Mouse (Mus musculus): Measurements from ENCODE around the gene Slc9a4. TPM values are rescaled to one million over a fixed set of nuclear protein-coding genes. Genes with fewer than 3 reads are reported as not detected.
A peak's percentile ranks its signal among the peaks of the same experiment; 100 is the strongest.

The Slc9a4 gene
- total and polyA plus RNA-seq, 2 experiments from 2014 or later: 0.58 TPM; not detected in 1

- Histone ChIP-seq H3K9ac (replicated peaks; ENCODE audit: low read length) (no peak overlapping the region), H3K4me3 (ENCODE audit: low read length) (no peak overlapping the region), H3K36me3 (ENCODE audit: insufficient read depth, low read length) (no peaks in the 10 kb centered on the region), H3K9me3 (ENCODE audit: low read length) (no peaks in the 10 kb centered on the region), H3K27ac (no peak overlapping the region), H3K4me1 (ENCODE audit: insufficient read depth, low read length) (no peaks in the 10 kb centered on the region), H3K27me3 (ENCODE audit: insufficient read depth, low read length) (no peaks in the 10 kb centered on the region), H3K4me2 (ENCODE audit: low read depth, low read length) (no peak overlapping the region)
- TF ChIP-seq CTCF (IDR thresholded peaks at IDR 0.05; ENCODE audit: low read depth): no peak
- DNase-seq (ENCODE audit: low spot score) (no peak), ATAC-seq (no peak)
- 44% methylated on average over 4 of the region's 4 CpGs for WGBS
Observed at GRCm38 (mm10) chr1:40634608-40635007, 54.7 kb downstream of the Slc9a4 start.

GRCm38 (mm10) chr1:40648234-40648633 is 68.4 kb downstream of the Slc9a4 start:
- H3K27ac ChIP-seq: no peak overlapping the region
- H3K4me3 ChIP-seq (ENCODE audit: low read length): no peak overlapping the region
- TF ChIP-seq CTCF (IDR thresholded peaks at IDR 0.05; ENCODE audit: low read depth): no peak
- DNase-seq (ENCODE audit: low spot score) (no peak), ATAC-seq (no peak)
- no peaks in the 10 kb centered on the region for H3K4me1 ChIP-seq (ENCODE audit: insufficient read depth, low read length)
- no peaks in the 10 kb centered on the region for H3K27me3 ChIP-seq (ENCODE audit: insufficient read depth, low read length)
- 65% methylated on average over 2 of the region's 2 CpGs for WGBS
- no peaks in the 10 kb centered on the region for H3K9me3 ChIP-seq (ENCODE audit: low read length)
- H3K9ac ChIP-seq (replicated peaks; ENCODE audit: low read length): no peak overlapping the region
- no peaks in the 10 kb centered on the region for H3K36me3 ChIP-seq (ENCODE audit: insufficient read depth, low read length)
- no peak overlapping the region for H3K4me2 ChIP-seq (ENCODE audit: low read depth, low read length)

DNA sequence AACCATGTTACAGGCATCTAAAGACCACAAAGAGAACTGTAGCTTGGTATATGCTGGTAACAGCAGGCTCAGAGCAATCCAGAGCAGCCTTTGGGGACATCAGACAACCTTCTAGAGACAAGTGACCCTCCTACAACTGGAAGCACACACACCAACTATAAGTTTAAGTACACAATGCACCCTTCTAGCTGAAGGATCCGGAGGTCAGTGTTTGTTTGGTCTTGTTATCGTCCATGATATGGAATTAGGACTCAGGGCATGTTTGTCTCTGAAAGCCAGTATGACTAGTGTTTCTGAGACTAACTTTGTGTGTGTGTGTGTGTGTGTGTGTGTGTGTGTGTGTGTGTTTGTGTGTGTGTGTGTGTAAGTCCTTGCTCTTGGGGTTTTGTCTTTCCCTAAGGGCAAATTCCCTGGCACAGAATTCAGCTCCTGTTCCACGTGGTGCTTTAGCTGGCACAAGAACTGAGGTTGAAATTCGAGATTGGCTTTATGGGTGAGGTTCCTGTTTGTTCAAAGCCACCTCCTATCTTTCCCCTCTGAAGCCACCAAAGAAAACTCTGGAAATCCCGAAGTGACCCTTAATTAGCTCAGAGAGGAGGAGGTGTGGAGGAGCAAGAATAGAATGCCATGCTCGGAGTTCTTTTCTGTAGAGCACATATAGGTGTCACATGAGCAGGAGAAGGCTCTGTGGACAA is 71.1 kb downstream of the Slc9a4 start:
- H3K4me1 ChIP-seq (ENCODE audit: insufficient read depth, low read length): no peaks in the 10 kb centered on the region
- H3K4me2 ChIP-seq (ENCODE audit: low read depth, low read length): no peak overlapping the region
- DNase-seq (ENCODE audit: low spot score) (no peak), ATAC-seq (no peak)
- no peaks in the 10 kb centered on the region for H3K27me3 ChIP-seq (ENCODE audit: insufficient read depth, low read length)
- 81% methylated on average over 6 of the region's 6 CpGs for WGBS
- no peak overlapping the region for H3K9ac ChIP-seq (replicated peaks; ENCODE audit: low read length)
- no peak overlapping the region for H3K27ac ChIP-seq
- no peaks in the 10 kb centered on the region for H3K36me3 ChIP-seq (ENCODE audit: insufficient read depth, low read length)
- H3K9me3 ChIP-seq (ENCODE audit: low read length): no peaks in the 10 kb centered on the region
- H3K4me3 ChIP-seq (ENCODE audit: low read length): no peak overlapping the region
- TF ChIP-seq CTCF (IDR thresholded peaks at IDR 0.05; ENCODE audit: low read depth): no peak

- no peaks in the 10 kb centered on the region for H3K27me3 ChIP-seq (ENCODE audit: insufficient read depth, low read length)
- no peak overlapping the region for H3K4me2 ChIP-seq (ENCODE audit: low read depth, low read length)
- H3K9ac ChIP-seq (replicated peaks; ENCODE audit: low read length): no peak overlapping the region
- ATAC-seq (no peak), DNase-seq (ENCODE audit: low spot score) (no peak)
- H3K9me3 ChIP-seq (ENCODE audit: low read length): no peaks in the 10 kb centered on the region
- WGBS: 86% methylated on average over 4 of the region's 4 CpGs
- no peaks in the 10 kb centered on the region for H3K36me3 ChIP-seq (ENCODE audit: insufficient read depth, low read length)
- TF ChIP-seq CTCF (IDR thresholded peaks at IDR 0.05; ENCODE audit: low read depth): no peak
- no peaks in the 10 kb centered on the region for H3K4me1 ChIP-seq (ENCODE audit: insufficient read depth, low read length)
- H3K27ac ChIP-seq: no peak overlapping the region
- H3K4me3 ChIP-seq (ENCODE audit: low read length): no peak overlapping the region
Observed at GRCm38 (mm10) chr1:40657035-40657434, 77.2 kb downstream of the Slc9a4 start.

- peak; percentile 73 for TF ChIP-seq CTCF (IDR thresholded peaks at IDR 0.05; ENCODE audit: low read depth)
Observed at GRCm38 (mm10) chr1:40657978-40658496, 78.2 kb downstream of the Slc9a4 start.

DNA sequence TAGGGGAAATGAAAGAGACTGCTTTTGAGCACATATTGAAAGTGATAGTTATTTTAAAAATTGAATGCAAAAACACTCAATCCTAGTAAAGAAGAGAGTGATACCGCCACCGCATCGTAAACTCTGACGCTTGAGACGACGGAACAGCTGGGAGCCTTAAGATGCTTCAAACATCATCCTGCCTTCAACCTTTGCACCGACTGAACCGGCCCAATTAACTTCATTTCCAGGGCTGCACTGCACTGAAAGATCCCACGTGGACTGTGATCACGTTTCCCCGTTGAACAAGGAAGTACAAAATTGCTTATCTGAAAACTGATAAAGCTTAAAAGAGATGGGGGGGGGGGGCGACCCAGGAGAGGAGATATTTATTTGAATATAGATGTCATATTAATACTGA is 79.1 kb downstream of the Slc9a4 start:
- Histone ChIP-seq H3K9me3 (ENCODE audit: low read length) (no peaks in the 10 kb centered on the region), H3K36me3 (ENCODE audit: insufficient read depth, low read length) (no peaks in the 10 kb centered on the region), H3K4me1 (ENCODE audit: insufficient read depth, low read length) (no peaks in the 10 kb centered on the region), H3K27me3 (ENCODE audit: insufficient read depth, low read length) (no peaks in the 10 kb centered on the region), H3K9ac (replicated peaks; ENCODE audit: low read length) (no peak overlapping the region), H3K4me2 (ENCODE audit: low read depth, low read length) (no peak overlapping the region), H3K4me3 (ENCODE audit: low read length) (no peak overlapping the region), H3K27ac (no peak overlapping the region)
- 65% methylated on average over 12 of the region's 12 CpGs for WGBS
- no peak for TF ChIP-seq CTCF (IDR thresholded peaks at IDR 0.05; ENCODE audit: low read depth)
- DNase-seq (ENCODE audit: low spot score) (no peak), ATAC-seq (no peak)

More at GRCm38 (mm10) chr1:40657978-40658496, 78.2 kb downstream of the Slc9a4 start:
- peak; percentile 76 for DNase-seq (ENCODE audit: low spot score)
- 47% methylated on average over 8 of the region's 8 CpGs for WGBS
- Histone ChIP-seq H3K4me3 (ENCODE audit: low read length) (no peak overlapping the region), H3K36me3 (ENCODE audit: insufficient read depth, low read length) (no peaks in the 10 kb centered on the region), H3K9ac (replicated peaks; ENCODE audit: low read length) (no peak overlapping the region), H3K4me1 (ENCODE audit: insufficient read depth, low read length) (no peaks in the 10 kb centered on the region), H3K27ac (no peak overlapping the region), H3K4me2 (ENCODE audit: low read depth, low read length) (no peak overlapping the region), H3K27me3 (ENCODE audit: insufficient read depth, low read length) (no peaks in the 10 kb centered on the region), H3K9me3 (ENCODE audit: low read length) (no peaks in the 10 kb centered on the region)
- no peak for ATAC-seq

DNA sequence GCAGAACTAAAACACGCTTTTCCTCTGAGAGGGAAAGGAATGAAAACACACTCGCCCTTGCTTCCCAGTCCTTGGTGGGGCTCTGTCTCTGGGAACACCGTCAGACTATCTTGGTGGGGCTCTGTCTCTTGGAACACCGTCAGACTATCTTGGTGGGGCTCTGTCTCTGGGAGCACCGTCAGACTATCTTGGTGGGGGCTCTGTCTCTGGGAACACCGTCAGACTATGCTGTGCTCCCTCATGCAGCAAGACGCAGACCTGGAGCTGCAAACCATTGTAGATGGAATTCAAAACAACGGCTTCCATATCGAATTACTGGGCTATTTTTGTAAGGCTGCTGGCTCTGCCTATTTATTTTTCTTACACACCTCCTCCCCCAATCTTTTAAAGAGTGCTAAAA is 79.6 kb downstream of the Slc9a4 start:
- ATAC-seq (no peak), DNase-seq (ENCODE audit: low spot score) (no peak)
- TF ChIP-seq CTCF (IDR thresholded peaks at IDR 0.05; ENCODE audit: low read depth): no peak
- Histone ChIP-seq H3K4me2 (ENCODE audit: low read depth, low read length) (no peak overlapping the region), H3K4me1 (ENCODE audit: insufficient read depth, low read length) (no peaks in the 10 kb centered on the region), H3K27ac (no peak overlapping the region), H3K36me3 (ENCODE audit: insufficient read depth, low read length) (no peaks in the 10 kb centered on the region), H3K9me3 (ENCODE audit: low read length) (no peaks in the 10 kb centered on the region), H3K27me3 (ENCODE audit: insufficient read depth, low read length) (no peaks in the 10 kb centered on the region), H3K4me3 (ENCODE audit: low read length) (no peak overlapping the region), H3K9ac (replicated peaks; ENCODE audit: low read length) (no peak overlapping the region)
- WGBS: 62% methylated on average over 9 of the region's 9 CpGs

Measured in hindbrain, postnatal 0 days (tissue).